Mouse (Mus musculus): ENCODE measurements around the gene Msantd3. TPM values are rescaled to one million over a fixed set of nuclear protein-coding genes. Genes with fewer than 3 reads are reported as not detected.

Msantd3 gene
- polyA plus RNA-seq, 1 experiment: 24.5 TPM

- Histone ChIP-seq H3K79me2 (ENCODE audit: control insufficient read depth, insufficient read depth) (no peaks in the 10 kb centered on the region), H3ac (ENCODE audit: control insufficient read depth, insufficient read length) (no peak overlapping the region)
- no peak for TF ChIP-seq SRF (IDR thresholded peaks at IDR 0.05; ENCODE audit: control insufficient read depth, insufficient read length, low read depth)
- no peak for TF ChIP-seq TCF3 (IDR thresholded peaks at IDR 0.05; ENCODE audit: insufficient read length, low read depth)
- no peak for TF ChIP-seq E2F4 (IDR thresholded peaks at IDR 0.05; ENCODE audit: insufficient read depth)
- TF ChIP-seq MYOG (IDR thresholded peaks at IDR 0.05; ENCODE audit: control insufficient read depth in 1 of 3, insufficient read depth in 1 of 3, insufficient read length in 2 of 3, low read depth in 2 of 3): no peak
- TF ChIP-seq MAX (IDR thresholded peaks at IDR 0.05; ENCODE audit: low read depth): no peak
- no peak for TF ChIP-seq POLR2A (IDR thresholded peaks at IDR 0.05; ENCODE audit: insufficient read length, low read depth)
- TF ChIP-seq CEBPB (IDR thresholded peaks at IDR 0.05; ENCODE audit: insufficient read depth, poor library complexity, severe bottlenecking): no peak
- TF ChIP-seq MYOD1 (IDR thresholded peaks at IDR 0.05; ENCODE audit: control insufficient read depth in 1 of 3, insufficient read length in 2 of 3, low read depth in 2 of 3): no peak
These were observed 7.7 kb upstream of the Msantd3 start for GRCm38 (mm10) chr4:48531804-48532601.

GRCm38 (mm10) chr4:48536275-48536674, 3.5 kb upstream of the Msantd3 start:
- Histone ChIP-seq H3ac (ENCODE audit: control insufficient read depth, insufficient read length) (no peak overlapping the region), H3K36me3 (ENCODE audit: control insufficient read depth, insufficient read depth) (no peaks in the 10 kb centered on the region), H3K27me3 (ENCODE audit: control insufficient read depth, insufficient read depth, insufficient read length) (no peaks in the 10 kb centered on the region), H3K79me2 (ENCODE audit: control insufficient read depth, insufficient read depth) (peaks cover 7% of the 10 kb centered on the region), H3K4me3 (no peak overlapping the region), H3K4me2 (ENCODE audit: low read depth) (no peak overlapping the region)
- no peak for TF ChIP-seq MAX (IDR thresholded peaks at IDR 0.05; ENCODE audit: low read depth)
- TF ChIP-seq POLR2AphosphoS2 (IDR thresholded peaks at IDR 0.05; ENCODE audit: insufficient read length, low read depth): no peak
- no peak for TF ChIP-seq CEBPB (IDR thresholded peaks at IDR 0.05; ENCODE audit: insufficient read depth, poor library complexity, severe bottlenecking)
- TF ChIP-seq E2F4 (IDR thresholded peaks at IDR 0.05; ENCODE audit: insufficient read depth): no peak
- no peak for TF ChIP-seq MYOD1 (IDR thresholded peaks at IDR 0.05; ENCODE audit: control insufficient read depth in 1 of 3, insufficient read length in 2 of 3, low read depth in 2 of 3)
- no peak for TF ChIP-seq SRF (IDR thresholded peaks at IDR 0.05; ENCODE audit: control insufficient read depth, insufficient read length, low read depth)
- TF ChIP-seq TCF12 (IDR thresholded peaks at IDR 0.05; ENCODE audit: insufficient read depth, poor library complexity, severe bottlenecking): no peak
- TF ChIP-seq USF1 (IDR thresholded peaks at IDR 0.05; ENCODE audit: low read depth): no peak
- TF ChIP-seq REST (IDR thresholded peaks at IDR 0.05; ENCODE audit: insufficient read depth, insufficient read length): no peak

More at GRCm38 (mm10) chr4:48531804-48532601, 7.7 kb upstream of the Msantd3 start:
- H3K36me3 ChIP-seq (ENCODE audit: control insufficient read depth, insufficient read depth): no peaks in the 10 kb centered on the region
- no peaks in the 10 kb centered on the region for H3K27me3 ChIP-seq (ENCODE audit: control insufficient read depth, insufficient read depth, insufficient read length)
- no peak overlapping the region for H3K4me3 ChIP-seq
- H3K4me2 ChIP-seq (ENCODE audit: low read depth): no peak overlapping the region

- TF ChIP-seq REST (IDR thresholded peaks at IDR 0.05; ENCODE audit: insufficient read depth, insufficient read length): no peak
- TF ChIP-seq POLR2A (IDR thresholded peaks at IDR 0.05; ENCODE audit: insufficient read length, low read depth): no peak
- no peak for TF ChIP-seq CEBPB (IDR thresholded peaks at IDR 0.05; ENCODE audit: insufficient read depth, poor library complexity, severe bottlenecking)
- TF ChIP-seq TCF3 (IDR thresholded peaks at IDR 0.05; ENCODE audit: insufficient read length, low read depth): no peak
- no peak for TF ChIP-seq POLR2AphosphoS2 (IDR thresholded peaks at IDR 0.05; ENCODE audit: insufficient read length, low read depth)
- TF ChIP-seq MYOG (IDR thresholded peaks at IDR 0.05; ENCODE audit: control insufficient read depth in 1 of 3, insufficient read depth in 1 of 3, insufficient read length in 2 of 3, low read depth in 2 of 3): no peak
- no peak for TF ChIP-seq TCF12 (IDR thresholded peaks at IDR 0.05; ENCODE audit: insufficient read depth, poor library complexity, severe bottlenecking)
- no peak for TF ChIP-seq SRF (IDR thresholded peaks at IDR 0.05; ENCODE audit: control insufficient read depth, insufficient read length, low read depth)
- TF ChIP-seq MAX (IDR thresholded peaks at IDR 0.05; ENCODE audit: low read depth): no peak
- TF ChIP-seq MYOD1 (IDR thresholded peaks at IDR 0.05; ENCODE audit: control insufficient read depth in 1 of 3, insufficient read length in 2 of 3, low read depth in 2 of 3): no peak
- TF ChIP-seq E2F4 (IDR thresholded peaks at IDR 0.05; ENCODE audit: insufficient read depth): no peak
- no peak for TF ChIP-seq USF1 (IDR thresholded peaks at IDR 0.05; ENCODE audit: low read depth)
- H3K4me3 ChIP-seq: no peak overlapping the region
- no peak overlapping the region for H3K4me2 ChIP-seq (ENCODE audit: low read depth)
- no peak overlapping the region for H3ac ChIP-seq (ENCODE audit: control insufficient read depth, insufficient read length)
- H3K27me3 ChIP-seq (ENCODE audit: control insufficient read depth, insufficient read depth, insufficient read length): no peaks in the 10 kb centered on the region
- H3K36me3 ChIP-seq (ENCODE audit: control insufficient read depth, insufficient read depth): no peaks in the 10 kb centered on the region
- peaks cover 14% of the 10 kb centered on the region for H3K79me2 ChIP-seq (ENCODE audit: control insufficient read depth, insufficient read depth)
These were observed 2.7 kb upstream of the Msantd3 start for GRCm38 (mm10) chr4:48537024-48537423.

GRCm38 (mm10) chr4:48538581-48538980, 1.2 kb upstream of the Msantd3 start:
- peaks cover 28% of the 10 kb centered on the region for H3K79me2 ChIP-seq (ENCODE audit: control insufficient read depth, insufficient read depth)
- no peak overlapping the region for H3K4me2 ChIP-seq (ENCODE audit: low read depth)
- H3K27me3 ChIP-seq (ENCODE audit: control insufficient read depth, insufficient read depth, insufficient read length): no peaks in the 10 kb centered on the region
- H3K36me3 ChIP-seq (ENCODE audit: control insufficient read depth, insufficient read depth): no peaks in the 10 kb centered on the region
- H3K4me3 ChIP-seq: no peak overlapping the region
- no peak overlapping the region for H3ac ChIP-seq (ENCODE audit: control insufficient read depth, insufficient read length)
- no peak for TF ChIP-seq E2F4 (IDR thresholded peaks at IDR 0.05; ENCODE audit: insufficient read depth)
- no peak for TF ChIP-seq REST (IDR thresholded peaks at IDR 0.05; ENCODE audit: insufficient read depth, insufficient read length)
- no peak for TF ChIP-seq POLR2AphosphoS2 (IDR thresholded peaks at IDR 0.05; ENCODE audit: insufficient read length, low read depth)
- no peak for TF ChIP-seq MAX (IDR thresholded peaks at IDR 0.05; ENCODE audit: low read depth)
- no peak for TF ChIP-seq MYOG (IDR thresholded peaks at IDR 0.05; ENCODE audit: control insufficient read depth in 1 of 3, insufficient read depth in 1 of 3, insufficient read length in 2 of 3, low read depth in 2 of 3)
- no peak for TF ChIP-seq SRF (IDR thresholded peaks at IDR 0.05; ENCODE audit: control insufficient read depth, insufficient read length, low read depth)

Measured in myocyte (in vitro differentiated cells).